Mouse (Mus musculus) T-helper 1 cell (primary cell): Measurements from ENCODE around the gene Styk1.
"Not testable (repeated sequence)": the region's sequence is repeated elsewhere in the genome, so short reads cannot be mapped to it uniquely, and the experiment has no call there.

Experiments
- in situ Hi-C: fragments of 300-600 bp; cut with MboI, MseI; formaldehyde crosslinking; loops from one replicate; pipeline ENCODE4 v1.15.1; 2025; ENCODE audit warnings: high pct_unique_total_duplicates

Gene Styk1

GRCm38 (mm10) chr6:131292991-131293788 is 60.2 kb downstream of the Styk1 start, which contains the start of gene Magohb:
TSS of gene Magohb (minus strand) at chr6:131293244.
- in situ Hi-C loops, result loop anchor here (5.0 kb wide), 1 partner anchor 59 kb away; the partner anchor contains the start of gene Styk1

- in situ Hi-C loops, result loop anchor here (5.0 kb wide), 1 partner anchor 60 kb away; the partner anchor contains the start of gene Styk1
Measured at GRCm38 (mm10) chr6:131292276-131292990, 61.0 kb downstream of the Styk1 start.

- in situ Hi-C loops, result loop anchor here (5.0 kb wide), 1 partner anchor 62 kb away; the partner anchor contains the start of gene Styk1
Measured at GRCm38 (mm10) chr6:131290430-131290829, 63.0 kb downstream of the Styk1 start.

GRCm38 (mm10) chr6:131278160-131278559 is 75.2 kb downstream of the Styk1 start:
- in situ Hi-C loops, result not testable (repeated sequence)

GRCm38 (mm10) chr6:131276659-131277058 is 76.7 kb downstream of the Styk1 start:
- in situ Hi-C loops, result no loop called here

GRCm38 (mm10) chr6:131272311-131272710 is 81.1 kb downstream of the Styk1 start:
- in situ Hi-C loops, result no loop called here

GRCm38 (mm10) chr6:131270312-131270711 is 83.1 kb downstream of the Styk1 start:
- in situ Hi-C loops, result no loop called here

GRCm38 (mm10) chr6:131269599-131269998 is 83.8 kb downstream of the Styk1 start:
- in situ Hi-C loops, result no loop called here

- in situ Hi-C loops, result no loop called here
Measured at GRCm38 (mm10) chr6:131264175-131264574, 89.2 kb downstream of the Styk1 start.

GRCm38 (mm10) chr6:131262778-131263177 is 90.6 kb downstream of the Styk1 start:
- in situ Hi-C loops, result no loop called here

GRCm38 (mm10) chr6:131262009-131262408 is 91.4 kb downstream of the Styk1 start:
- in situ Hi-C loops, result no loop called here
